Mouse (Mus musculus): ENCODE measurements around the gene Ugt3a2. TPM values are rescaled to one million over a fixed set of nuclear protein-coding genes. Genes with fewer than 3 reads are reported as not detected.

Gene Ugt3a2
- polyA plus RNA-seq (2021; fragmentation: Nextera tagmentation): not detected in 2 replicates
- long read RNA-seq, experiment 1: 0 reads
- long read RNA-seq, experiment 2: 0 reads

DNA sequence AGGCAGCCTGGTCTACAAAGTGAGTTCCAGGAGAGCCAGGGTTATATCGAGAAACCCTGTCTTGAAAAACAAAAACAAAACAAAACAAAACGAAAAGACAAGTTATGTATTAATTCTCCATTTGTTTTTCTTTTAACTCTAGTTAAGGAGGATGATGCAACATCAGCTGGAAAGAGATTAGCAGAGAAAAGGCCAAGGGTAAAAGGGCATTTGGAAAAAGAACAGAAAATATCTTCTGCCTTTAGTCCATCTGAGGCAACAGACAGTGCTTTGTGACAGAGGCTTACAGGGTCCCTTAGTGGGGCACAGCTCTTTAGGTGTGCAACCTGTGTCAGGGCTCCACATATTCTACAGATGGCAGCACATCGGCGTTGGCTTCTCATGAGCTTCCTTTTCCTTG, at the start of gene Ugt3a2:
TSS of gene Ugt3a2 (plus strand) at position 210 of the 400 bp plus-strand sequence.

Other genes with a start within 250 kb of the Ugt3a2 start
- 7.7 and 8.4 TPM in 2 replicates for gene Lmbrd2, start 195.0 kb upstream of the Ugt3a2 start, polyA plus RNA-seq (2021; fragmentation: Nextera tagmentation)
- 1.3 and 1.7 TPM in 2 replicates for gene Skp2, start 180.1 kb upstream of the Ugt3a2 start, polyA plus RNA-seq (2021; fragmentation: Nextera tagmentation)
- gene Ugt3a1, start 58.7 kb upstream of the Ugt3a2 start, polyA plus RNA-seq (2021; fragmentation: Nextera tagmentation): not detected in 2 replicates
- 11.8 and 19.8 TPM in 2 replicates for gene Capsl, start 100.5 kb downstream of the Ugt3a2 start, polyA plus RNA-seq (2021; fragmentation: Nextera tagmentation)
- gene Il7r, start 194.6 kb downstream of the Ugt3a2 start, polyA plus RNA-seq (2021; fragmentation: Nextera tagmentation): 0.09 and 0.18 TPM in 2 replicates